Mouse (Mus musculus) lung, postnatal 4 days (tissue): Measurements from ENCODE around the gene Obp2b.
"Not testable (repeated sequence)": the region's sequence is repeated elsewhere in the genome, so short reads cannot be mapped to it uniquely, and the experiment has no call there.

ENCODE experiments used
- DNase-seq, 2 experiments: peaks; one replicate each; pipeline ENCODE4 v3.0.0; 2021

Gene Obp2b

DNA sequence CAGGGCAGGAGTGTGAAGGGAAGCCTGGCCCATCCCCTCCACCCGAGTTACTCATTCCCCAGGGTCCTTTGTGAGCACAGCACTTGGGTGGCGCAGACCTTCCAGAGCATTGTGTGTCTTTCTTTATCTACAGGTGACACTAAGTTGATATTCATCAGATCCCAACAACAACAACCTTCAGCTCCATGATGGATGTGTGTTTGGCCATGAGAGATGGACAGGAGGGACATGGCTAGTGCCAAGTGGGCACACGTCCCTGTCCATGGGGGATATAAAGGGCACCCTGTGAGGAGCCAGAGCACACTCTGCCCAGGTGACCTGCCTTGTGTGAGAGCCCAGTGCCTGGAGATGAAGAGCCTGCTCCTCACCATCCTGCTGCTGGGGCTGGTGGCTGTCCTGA, at the start of gene Obp2b:
Obp2b (plus strand) TSS at position 301 of the 400 bp plus-strand sequence.
- DNase-seq = not testable (repeated sequence)

DNA sequence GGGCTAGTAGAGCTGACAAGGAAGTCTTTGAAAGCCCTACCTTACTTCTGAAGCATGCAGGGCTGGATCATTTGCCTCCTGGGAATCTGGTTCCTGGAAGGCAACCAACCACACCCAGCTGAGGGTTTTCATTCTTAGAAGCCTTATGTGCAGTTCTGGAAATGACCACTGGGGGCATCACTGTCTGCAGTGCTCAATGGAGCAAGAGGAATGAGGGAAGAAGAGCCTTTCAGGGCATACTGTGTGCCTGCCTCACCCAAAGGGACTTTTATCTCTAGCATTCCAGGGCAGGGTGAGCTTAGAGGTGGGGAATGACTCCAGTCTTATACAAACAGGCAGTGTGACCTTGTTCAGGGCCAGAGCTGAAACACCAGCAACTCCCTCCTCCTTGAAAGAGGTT, 42.2 kb upstream of the Obp2b start:
- DNase-seq = peak; percentile 23 to 65

- peak in 1 of 2 experiments; percentile 10 for DNase-seq
Measured at GRCm38 (mm10) chr2:25696951-25697350, 39.9 kb upstream of the Obp2b start.

DNA sequence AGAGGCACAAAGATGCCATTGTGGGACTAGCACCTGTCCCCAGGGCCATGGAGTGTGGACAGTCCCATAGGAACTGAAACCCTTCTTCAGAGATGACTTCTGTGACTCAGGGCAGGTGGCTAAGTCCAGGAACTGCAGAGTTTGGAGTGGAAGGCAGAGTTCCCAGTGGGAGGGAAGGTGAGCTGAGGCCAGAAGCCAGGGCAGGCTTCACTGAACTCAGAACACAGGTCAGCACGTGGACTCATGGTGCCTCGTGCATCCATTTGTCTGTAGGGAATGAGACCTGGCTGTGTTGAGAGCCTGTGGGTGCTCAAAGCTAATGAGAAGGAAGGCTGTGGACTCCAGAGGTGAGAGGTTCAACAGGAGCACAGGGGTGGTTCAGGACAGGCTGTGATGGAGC, 38.1 kb upstream of the Obp2b start:
- DNase-seq = no peak

- not testable (repeated sequence) for DNase-seq
Measured at GRCm38 (mm10) chr2:25699743-25700142, 37.1 kb upstream of the Obp2b start, which contains the start of gene Obp2a. Gene Obp2a (plus strand): TSS chr2:25700043.

DNA sequence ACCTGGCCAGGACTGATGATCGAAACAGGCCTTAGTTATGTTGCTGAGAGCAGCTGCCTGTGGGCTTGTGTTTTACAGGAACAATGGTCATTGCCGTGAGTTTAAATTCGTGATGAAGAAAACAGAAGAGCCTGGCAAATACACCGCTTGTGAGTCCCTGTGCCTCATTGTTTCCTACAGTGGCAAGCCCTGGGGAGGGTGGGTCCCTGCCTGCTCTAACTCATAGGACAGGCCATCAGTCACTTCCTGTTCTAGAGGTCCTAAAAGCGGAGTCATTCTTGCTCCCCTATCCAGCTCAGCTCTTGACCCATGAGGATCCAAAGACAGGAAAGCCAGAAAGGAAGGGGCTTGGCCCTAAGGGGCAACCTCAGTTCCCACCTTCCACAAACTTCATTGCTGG, 35.8 kb upstream of the Obp2b start:
- DNase-seq = no peak

GRCm38 (mm10) chr2:25703706-25704105, 33.1 kb upstream of the Obp2b start:
- no peak for DNase-seq

- DNase-seq = peak; percentile 82 to 85
Measured at GRCm38 (mm10) chr2:25706643-25707481, 29.9 kb upstream of the Obp2b start, which contains the start of gene Bmyc. Gene Bmyc (plus strand): TSS chr2:25706739.

DNA sequence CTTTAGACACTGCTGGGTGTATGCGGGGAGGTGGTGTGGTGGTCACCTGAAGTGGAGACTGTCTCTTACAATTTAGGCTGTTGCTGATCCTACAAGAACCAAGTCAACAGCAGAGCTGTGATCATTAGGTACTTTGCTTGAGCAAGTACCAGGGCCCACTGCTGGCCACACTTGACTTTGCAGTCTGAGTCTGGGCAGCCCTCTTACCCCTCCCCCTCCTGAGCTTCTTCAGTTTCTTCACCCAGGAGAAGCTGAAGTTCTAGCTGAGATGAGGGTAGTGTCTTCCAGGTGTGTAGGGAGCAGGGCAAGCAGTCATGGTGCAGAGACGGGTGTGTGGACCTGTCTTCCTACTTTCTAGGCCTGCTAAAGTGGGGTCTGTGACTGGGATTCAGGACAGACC, 28.7 kb upstream of the Obp2b start:
- peak; percentile 33 to 38 for DNase-seq

DNA sequence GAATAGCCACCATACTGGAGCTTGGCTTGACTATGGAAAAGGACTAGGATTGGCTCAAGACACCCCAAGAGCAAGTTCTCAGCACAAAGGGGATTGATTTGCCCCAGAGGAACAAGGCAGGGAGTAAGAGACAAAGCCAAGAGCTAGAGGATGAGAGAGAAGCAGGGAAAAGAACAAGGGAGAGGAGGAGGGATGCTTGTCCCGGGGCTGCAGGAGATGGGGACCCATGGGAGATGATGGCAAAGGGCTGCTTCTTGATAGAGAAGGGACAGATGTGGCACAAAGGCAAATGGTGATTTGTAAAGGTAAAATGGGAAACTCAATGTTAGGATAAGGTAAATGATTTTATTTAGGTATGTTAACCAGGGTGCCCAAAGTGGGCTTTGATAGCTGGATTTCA, 27.8 kb upstream of the Obp2b start:
- not testable (repeated sequence) for DNase-seq

DNA sequence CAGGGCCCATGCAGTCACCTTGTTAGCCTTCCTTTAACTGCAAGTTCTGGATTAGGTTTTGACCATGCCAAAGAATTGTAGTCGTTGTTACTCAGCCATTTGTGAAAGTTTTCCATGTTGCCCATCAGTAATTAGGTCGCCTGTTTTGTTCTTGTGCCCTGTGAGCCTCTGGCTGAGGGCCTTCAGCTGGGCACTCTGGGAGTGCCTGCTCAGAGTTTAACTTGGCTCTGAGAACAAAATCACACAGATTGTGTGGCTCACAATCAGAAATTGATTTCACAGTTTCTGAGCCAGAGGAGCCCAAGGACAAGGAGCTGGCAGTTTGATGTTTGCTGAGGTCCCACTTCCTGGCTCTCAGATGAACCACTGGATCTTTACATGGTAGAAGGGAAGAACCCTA, 27.0 kb upstream of the Obp2b start:
- DNase-seq = not testable (repeated sequence)

- not testable (repeated sequence) for DNase-seq
Measured at GRCm38 (mm10) chr2:25711641-25712040, 25.2 kb upstream of the Obp2b start.

DNA sequence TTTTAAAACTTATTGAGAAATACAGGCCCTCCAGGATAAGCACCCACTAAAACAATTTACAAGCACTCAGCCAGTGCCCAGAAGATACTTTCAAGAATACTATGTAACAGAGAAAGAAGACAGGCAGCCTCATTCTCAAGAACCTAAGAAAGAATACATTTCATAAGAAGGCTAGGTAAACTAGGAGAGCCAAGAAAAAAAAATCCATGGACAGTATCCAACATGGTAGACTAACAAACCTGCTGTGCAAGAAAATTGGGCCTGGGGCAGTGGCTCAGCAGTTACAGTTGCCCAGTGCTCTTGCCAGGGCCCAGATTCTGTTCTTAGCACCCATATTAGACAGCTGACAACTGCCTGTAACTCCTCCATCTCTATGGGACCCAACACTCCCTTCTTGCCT, 19.6 kb upstream of the Obp2b start:
- DNase-seq = no peak

- no peak for DNase-seq
Measured at GRCm38 (mm10) chr2:25733199-25733930, 3.4 kb upstream of the Obp2b start.

- no peak for DNase-seq
Measured at GRCm38 (mm10) chr2:25741671-25742070, 4.9 kb downstream of the Obp2b start.

- DNase-seq = no peak
Measured at GRCm38 (mm10) chr2:25754201-25754600, 17.4 kb downstream of the Obp2b start.

DNA sequence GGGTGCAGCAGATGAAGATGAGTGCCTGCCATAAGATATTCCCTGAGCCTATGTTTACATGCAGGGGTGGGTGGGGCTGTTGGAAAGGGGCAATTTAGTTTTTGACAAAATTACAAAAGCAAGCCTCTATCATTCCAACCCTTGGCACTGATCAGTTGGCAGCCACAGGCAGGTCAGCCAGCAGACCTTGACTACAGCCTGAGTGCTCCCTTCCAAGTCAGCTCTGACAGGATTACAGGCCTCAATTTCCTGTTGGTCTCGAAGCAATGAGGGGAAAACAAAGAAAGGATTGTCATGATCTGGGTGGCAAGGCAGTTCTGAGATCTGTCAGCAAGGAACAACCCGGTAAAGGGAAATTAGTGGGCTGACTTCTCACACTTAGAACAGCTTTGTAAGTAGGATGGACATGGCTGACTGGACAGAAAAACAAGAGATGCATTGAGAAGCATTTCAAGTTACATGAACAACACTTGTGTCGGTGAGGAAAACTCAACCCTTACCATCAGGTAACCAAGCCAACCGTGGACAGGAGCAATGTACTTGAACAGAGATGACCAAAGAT, 21.3 kb downstream of the Obp2b start:
- DNase-seq = no peak

- DNase-seq = no peak
Measured at GRCm38 (mm10) chr2:25765269-25765668, 28.5 kb downstream of the Obp2b start, which contains the start of gene Lcn3. Gene Lcn3 (plus strand): TSS chr2:25765569.

DNA sequence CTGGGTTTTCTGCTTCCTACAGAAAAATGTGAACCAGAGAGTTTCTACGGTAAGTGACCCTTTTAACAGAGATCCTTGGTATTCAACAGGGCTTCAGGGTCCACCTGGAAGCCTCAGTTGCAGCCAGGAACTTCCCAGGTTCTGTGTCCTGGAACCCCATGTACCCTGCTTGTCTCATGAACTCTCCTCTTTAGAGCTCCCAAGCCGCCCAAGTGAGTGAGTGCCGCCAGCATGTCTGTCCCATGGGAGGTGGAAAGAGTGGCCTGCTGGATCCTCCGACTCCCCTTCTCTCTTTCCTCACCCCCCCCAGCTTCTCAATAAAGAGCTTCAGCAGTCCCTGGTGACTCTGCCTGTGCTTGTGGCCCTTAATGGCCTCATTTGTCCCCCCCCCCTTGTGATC, 31.0 kb downstream of the Obp2b start:
- no peak for DNase-seq

- no peak for DNase-seq
Measured at GRCm38 (mm10) chr2:25773507-25773906, 36.7 kb downstream of the Obp2b start.

GRCm38 (mm10) chr2:25774640-25775039, 37.8 kb downstream of the Obp2b start:
- DNase-seq = no peak

GRCm38 (mm10) chr2:25775991-25776390, 39.2 kb downstream of the Obp2b start:
- no peak for DNase-seq

DNA sequence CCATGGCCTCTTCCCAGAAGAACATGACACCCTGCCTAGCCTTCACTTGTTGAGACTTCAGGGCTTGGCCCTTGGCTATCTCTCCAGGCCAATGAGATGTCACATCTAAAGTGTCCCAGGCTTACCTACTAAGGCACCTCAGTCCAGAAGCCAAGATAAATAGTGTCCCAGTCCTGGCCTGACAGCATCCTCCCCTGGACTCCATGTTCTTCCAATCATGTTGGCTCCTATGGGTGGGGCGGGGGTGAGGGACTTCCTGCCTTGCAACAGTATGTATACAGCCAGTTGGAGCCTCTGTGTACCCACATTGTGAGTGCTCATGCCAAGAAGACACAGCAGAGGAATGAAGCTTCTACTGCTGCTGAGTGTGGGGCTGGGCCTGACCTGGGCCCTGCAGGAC, 39.9 kb downstream of the Obp2b start, which contains the start of gene Lcn11:
Lcn11 (plus strand) TSS at position 301 of the 400 bp plus-strand sequence.
- DNase-seq = no peak
